Mouse (Mus musculus): ENCODE measurements around the gene Clec2g.
"Not testable (repeated sequence)": the region's sequence is repeated elsewhere in the genome, so short reads cannot be mapped to it uniquely, and the experiment has no call there.

Gene Clec2g

DNA sequence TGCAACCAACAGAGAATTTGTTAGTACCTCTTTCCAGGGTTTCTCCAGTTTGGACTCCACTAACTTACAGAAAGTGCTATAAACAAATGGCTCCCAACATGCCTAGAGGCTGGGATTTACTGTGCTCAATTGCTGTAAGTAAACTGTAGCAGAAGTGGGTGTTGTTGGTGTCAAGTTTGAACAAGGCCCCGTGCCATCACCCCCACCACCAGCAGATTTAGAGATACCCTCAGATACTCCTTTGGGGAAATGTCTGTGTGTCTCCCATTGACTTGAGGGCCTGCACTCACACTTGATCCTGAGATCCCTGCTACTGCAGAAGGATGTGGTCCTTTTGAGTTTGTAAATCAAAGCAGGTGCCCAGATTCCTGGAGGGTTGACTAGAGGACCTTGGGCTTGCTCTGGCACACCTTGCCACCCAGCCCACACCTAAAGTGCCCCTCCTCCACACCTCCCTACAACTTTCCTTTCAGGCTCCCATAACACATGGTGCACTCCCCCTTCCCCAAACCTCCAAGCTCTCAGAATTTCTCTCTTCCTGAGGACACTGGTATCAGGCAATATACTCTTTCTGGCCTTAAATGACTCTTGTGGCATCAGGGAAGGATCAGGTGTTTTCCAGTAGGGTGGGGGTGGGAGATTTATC, 37.3 kb downstream of the Clec2g start:
- DNase-seq (ENCODE audit: low read depth in 1 of 2, low spot score in 2 of 2), result no peak

GRCm38 (mm10) chr6:128972156-128972555, 38.0 kb downstream of the Clec2g start:
- no peak for DNase-seq (ENCODE audit: low read depth in 1 of 2, low spot score in 2 of 2)

DNA sequence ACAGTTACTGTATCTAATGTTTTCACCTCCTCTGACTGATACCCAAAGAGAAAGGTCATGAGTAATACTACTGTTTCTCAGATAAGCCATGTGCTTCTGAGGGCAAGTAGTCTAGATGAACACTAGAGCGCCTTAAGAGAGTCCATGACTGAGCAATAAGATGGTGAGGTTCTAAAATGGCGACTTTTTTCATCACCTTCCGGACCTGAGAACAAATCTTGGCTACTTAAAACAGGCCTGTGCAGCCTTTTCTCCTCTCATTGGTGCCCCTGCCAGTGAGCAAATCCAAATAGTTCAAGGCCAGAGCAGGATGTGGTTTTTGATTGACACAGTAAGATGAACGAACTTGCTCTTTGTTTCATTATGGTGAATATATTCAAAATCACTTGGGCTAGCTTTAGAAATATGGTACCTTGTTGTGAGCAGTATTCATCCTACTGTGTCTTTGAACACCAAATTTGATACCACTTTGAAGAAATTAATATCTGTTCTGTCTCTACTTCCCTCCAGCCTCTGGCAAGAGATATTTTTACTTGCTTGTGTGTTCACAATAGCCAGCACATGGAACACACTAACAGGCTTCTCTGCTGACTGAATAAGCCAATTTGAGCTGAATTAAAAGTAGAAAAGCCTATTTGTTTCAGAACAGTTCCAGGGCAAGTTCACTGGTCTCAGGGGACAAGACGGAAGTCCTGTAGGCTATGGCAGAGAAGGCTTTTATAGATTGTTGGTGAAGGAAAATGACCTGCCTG, 38.7 kb downstream of the Clec2g start:
- no peak for DNase-seq (ENCODE audit: low read depth in 1 of 2, low spot score in 2 of 2)

GRCm38 (mm10) chr6:128973439-128973697, 39.2 kb downstream of the Clec2g start:
- no peak for DNase-seq (ENCODE audit: low read depth in 1 of 2, low spot score in 2 of 2)

DNA sequence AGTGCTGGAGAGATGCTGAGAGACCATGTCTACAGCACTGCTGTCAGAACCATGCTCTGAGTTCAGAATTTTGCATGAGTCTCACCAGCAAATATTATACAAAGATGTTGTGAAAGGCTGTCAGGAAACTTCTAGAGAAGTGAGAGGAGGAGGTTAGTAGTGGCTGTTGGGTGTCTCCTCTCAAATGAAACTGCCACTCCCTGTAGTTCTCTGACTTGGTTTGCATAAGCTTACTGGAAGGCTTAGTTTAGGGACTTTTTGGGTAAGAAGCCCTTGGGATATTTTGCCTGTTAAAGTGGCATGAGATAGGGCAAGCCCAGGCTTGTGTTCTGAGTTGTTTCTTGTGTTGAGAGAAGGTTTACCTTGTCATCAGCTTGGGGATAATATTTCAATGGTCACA, 40.7 kb downstream of the Clec2g start:
- DNase-seq (ENCODE audit: low read depth in 1 of 2, low spot score in 2 of 2), result not testable (repeated sequence)

GRCm38 (mm10) chr6:128976194-128976593, 42.0 kb downstream of the Clec2g start:
- DNase-seq (ENCODE audit: low read depth in 1 of 2, low spot score in 2 of 2), result no peak

DNA sequence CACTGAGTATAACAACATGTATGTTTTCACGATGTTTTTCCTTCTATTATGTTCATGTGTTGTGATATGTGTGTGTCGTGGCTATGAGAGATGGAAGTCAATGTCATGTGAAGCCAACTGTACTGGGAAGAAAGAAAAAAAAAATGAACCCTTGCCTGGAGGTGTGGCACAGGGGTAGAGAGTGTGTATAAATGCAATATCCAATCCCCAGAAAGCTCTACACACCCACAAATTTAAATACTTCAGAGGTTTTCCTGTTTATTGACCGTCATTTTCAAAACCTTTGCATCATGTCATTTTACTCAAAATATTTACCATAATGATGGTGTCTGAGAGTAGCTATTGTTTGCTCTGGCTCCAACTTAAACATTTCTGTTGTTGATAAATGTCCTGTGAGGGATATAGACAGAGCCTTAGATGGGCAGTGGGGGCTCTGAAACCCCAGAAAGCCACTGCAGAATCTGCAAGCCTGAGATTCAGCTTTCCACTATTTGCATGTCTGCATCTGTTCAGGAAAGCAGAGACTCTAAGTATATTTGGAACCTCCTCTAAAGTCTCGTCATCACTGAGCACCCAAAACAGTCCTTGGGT, 47.9 kb downstream of the Clec2g start:
- DNase-seq (ENCODE audit: low read depth in 1 of 2, low spot score in 2 of 2), result not testable (repeated sequence)

- DNase-seq (ENCODE audit: low read depth in 1 of 2, low spot score in 2 of 2), result no peak
Observed at GRCm38 (mm10) chr6:128992337-128992736, 58.2 kb downstream of the Clec2g start.

DNA sequence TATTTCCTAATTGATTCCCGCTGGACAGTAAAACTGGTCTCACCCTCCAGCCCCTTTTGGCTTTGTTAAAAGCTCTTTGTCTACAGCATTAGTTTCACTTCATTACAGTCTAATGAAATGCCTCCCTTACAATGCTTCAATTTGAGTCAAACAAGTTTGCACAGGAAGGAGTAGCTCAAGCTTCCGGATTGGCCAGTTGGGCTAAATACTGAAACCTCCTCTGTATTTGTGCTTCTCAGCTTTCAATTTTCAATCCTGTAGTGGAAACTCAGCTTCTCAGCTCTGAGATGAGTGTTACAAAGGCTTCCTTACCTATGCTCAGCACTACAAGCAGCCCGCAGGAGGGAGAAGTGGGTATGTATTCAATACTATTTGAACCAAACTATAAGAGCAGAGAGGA, 58.6 kb downstream of the Clec2g start:
- no peak for DNase-seq (ENCODE audit: low read depth in 1 of 2, low spot score in 2 of 2)

DNA sequence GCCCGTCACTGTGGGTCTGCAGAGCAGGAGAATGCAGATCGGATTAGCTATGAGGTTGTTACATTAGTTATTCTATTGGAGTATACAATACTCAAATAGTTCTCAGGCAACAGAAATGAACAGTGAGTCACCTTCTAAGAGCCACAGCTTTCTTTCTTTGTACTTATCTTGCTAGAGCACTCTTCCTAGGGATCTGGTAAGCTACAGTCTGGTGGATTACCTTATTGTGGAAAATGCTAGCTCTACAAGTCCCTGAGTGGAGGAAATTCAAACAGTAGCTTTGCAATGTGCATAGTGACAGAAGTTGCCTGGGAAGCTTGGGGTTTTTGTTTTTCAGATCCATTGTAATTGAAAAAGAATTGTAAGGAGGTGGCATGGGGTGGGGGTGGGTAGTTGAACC, 59.0 kb downstream of the Clec2g start:
- DNase-seq (ENCODE audit: low read depth in 1 of 2, low spot score in 2 of 2), result no peak

GRCm38 (mm10) chr6:128994336-128994735, 60.2 kb downstream of the Clec2g start:
- no peak for DNase-seq (ENCODE audit: low read depth in 1 of 2, low spot score in 2 of 2)

DNA sequence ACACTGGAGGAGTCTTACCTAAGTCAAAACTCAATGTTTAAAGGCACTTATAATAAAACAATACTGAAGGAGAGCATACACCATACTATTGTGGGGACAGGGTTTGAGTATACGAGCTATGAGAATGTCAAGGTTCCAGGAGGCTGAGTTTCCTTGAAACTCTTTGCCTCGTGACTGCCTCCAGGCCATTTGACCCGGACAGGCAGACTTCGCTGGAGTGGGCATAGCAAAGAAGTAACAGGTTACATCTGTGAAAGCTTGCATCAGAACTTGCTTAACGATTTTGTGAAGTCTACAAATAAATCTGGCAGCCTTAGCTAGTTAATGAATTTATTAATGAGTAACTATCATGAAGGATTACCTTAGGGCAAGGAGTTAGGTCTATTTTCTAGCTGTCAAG, 60.6 kb downstream of the Clec2g start:
- no peak for DNase-seq (ENCODE audit: low read depth in 1 of 2, low spot score in 2 of 2)

GRCm38 (mm10) chr6:128995250-128996053, 61.3 kb downstream of the Clec2g start:
- no peak for DNase-seq (ENCODE audit: low read depth in 1 of 2, low spot score in 2 of 2)

DNA sequence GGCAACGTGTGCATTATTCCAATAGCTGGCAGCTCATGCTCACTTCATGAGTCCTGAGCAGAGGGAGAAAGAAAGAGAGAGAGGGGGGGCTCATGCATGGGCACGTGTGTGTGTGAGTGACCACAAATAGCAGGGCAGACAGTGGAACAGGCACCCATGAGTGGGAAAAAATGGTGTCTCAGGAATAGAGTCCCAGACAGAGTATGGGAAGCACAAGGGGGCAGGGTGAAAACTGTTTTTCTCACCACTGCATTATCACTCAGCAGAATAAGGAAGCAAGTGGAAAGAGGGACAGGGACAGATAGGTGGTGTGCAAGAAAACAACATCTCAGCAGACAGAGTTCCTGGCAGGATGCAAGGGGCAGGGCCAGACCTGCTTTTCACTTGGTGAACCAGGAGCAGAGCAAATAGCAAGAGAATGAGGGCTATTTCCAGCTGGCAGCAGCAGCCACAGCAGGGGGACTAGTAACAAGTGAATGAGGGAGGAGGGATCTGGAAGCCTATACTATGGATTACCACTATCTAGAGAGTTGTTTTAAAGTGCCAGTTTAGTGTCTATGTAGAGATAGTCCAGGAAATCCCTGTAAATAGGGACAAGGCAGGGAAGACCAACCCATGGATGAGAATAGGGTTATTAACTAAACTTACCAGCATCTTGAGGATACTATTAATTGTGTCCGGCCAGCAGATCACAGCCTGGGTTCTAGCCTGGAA, 62.0 kb downstream of the Clec2g start:
- DNase-seq (ENCODE audit: low read depth in 1 of 2, low spot score in 2 of 2), result no peak

GRCm38 (mm10) chr6:128996768-128997442, 62.7 kb downstream of the Clec2g start:
- DNase-seq (ENCODE audit: low read depth in 1 of 2, low spot score in 2 of 2), result no peak

DNA sequence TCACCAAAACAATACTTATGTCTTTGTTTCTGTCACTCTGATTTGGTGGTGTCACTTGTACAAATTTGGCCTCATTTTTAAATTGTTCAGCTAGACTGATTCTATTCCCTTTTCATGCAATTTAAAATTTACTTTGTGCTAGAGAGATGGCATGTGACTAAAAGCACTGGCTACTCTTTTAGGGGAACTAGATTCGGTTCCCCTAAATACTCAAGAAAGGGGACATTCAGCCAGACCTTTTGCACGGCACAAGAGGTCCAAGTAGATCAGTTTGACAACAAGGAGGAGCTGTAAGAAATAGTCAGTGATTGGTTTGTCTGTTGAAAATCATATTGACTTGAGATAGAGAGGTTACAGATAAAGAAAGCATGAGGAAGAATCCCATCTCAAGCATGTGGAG, 67.2 kb downstream of the Clec2g start:
- DNase-seq (ENCODE audit: low read depth in 1 of 2, low spot score in 2 of 2), result no peak

GRCm38 (mm10) chr6:129008552-129008951, 74.4 kb downstream of the Clec2g start:
- no peak for DNase-seq (ENCODE audit: low read depth in 1 of 2, low spot score in 2 of 2)

- DNase-seq (ENCODE audit: low read depth in 1 of 2, low spot score in 2 of 2), result not testable (repeated sequence)
Observed at GRCm38 (mm10) chr6:129009846-129010504, 75.8 kb downstream of the Clec2g start.

GRCm38 (mm10) chr6:129010505-129010873, 76.3 kb downstream of the Clec2g start:
- DNase-seq (ENCODE audit: low read depth in 1 of 2, low spot score in 2 of 2), result no peak

DNA sequence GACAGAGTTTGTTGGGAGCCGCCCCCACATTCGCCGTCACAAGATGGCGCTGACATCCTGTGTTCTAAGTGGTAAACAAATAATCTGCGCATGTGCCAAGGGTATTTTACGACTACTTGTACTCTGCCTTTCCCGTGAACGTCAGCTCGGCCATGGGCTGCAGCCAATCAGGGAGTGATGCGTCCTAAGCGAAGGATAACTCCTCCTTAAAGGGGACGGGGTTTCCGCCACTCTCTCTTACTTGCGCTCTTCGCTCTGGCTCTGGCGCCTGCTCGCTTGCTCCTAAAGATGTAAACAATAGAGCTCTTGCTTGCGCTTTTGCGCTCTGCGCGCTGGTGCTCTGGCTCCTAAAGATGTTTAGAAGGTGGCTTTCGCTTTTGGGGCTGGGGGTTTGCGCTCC, 77.8 kb downstream of the Clec2g start:
- not testable (repeated sequence) for DNase-seq (ENCODE audit: low read depth in 1 of 2, low spot score in 2 of 2)
